Mouse (Mus musculus) frontal cortex, adult 2 months (tissue): ENCODE data around the gene Hoxd9. TPM values are rescaled to one million over a fixed set of nuclear protein-coding genes. Genes with fewer than 3 reads are reported as not detected.

ENCODE experiments used
- DNase-seq, 2 experiments: peaks; one replicate each; pipeline ENCODE4 v3.0.0; 2022; ENCODE audit warnings: low spot score in 1 of 2; ENCODE audit errors: extremely low spot score in 1 of 2
- polyA plus RNA-seq: library from polyadenylated mRNA; depleted of rRNA; stranded (reverse); fragments of >200 nt; gene quantifications from 2 replicates; pipeline ENCODE4 v1.2.3, GENCODE M21; 2012; rRNA removed

Hoxd9 gene
- polyA plus RNA-seq, 1 experiment, result 0.04 TPM

- DNase-seq, result no peak
Observed at GRCm38 (mm10) chr2:74746298-74746921, 48.9 kb downstream of the Hoxd9 start.

- no peak for DNase-seq
Observed at GRCm38 (mm10) chr2:74747006-74747405, 49.5 kb downstream of the Hoxd9 start.

- DNase-seq, result no peak
Observed at GRCm38 (mm10) chr2:74747661-74748141, 50.2 kb downstream of the Hoxd9 start.

GRCm38 (mm10) chr2:74748436-74748995 lies 51.0 kb downstream of the Hoxd9 start:
- no peak for DNase-seq

- DNase-seq, result no peak
Observed at GRCm38 (mm10) chr2:74749337-74750121, 52.0 kb downstream of the Hoxd9 start.

Other genes starting within 250 kb of the Hoxd9 start
- gene Lnpk, start 118.3 kb upstream of the Hoxd9 start, polyA plus RNA-seq, result 28.6 and 29.3 TPM in 2 replicates
- gene Evx2, start 38.2 kb upstream of the Hoxd9 start, polyA plus RNA-seq, result not detected in 2 replicates
- not detected in 2 replicates for gene Hoxd13, start 29.4 kb upstream of the Hoxd9 start, polyA plus RNA-seq
- gene Hoxd12, start 22.7 kb upstream of the Hoxd9 start, polyA plus RNA-seq, result not detected in 2 replicates
- not detected in 2 replicates for gene Hoxd11, start 18.2 kb upstream of the Hoxd9 start, polyA plus RNA-seq
- not detected in 2 replicates for gene Hoxd10, start 5.8 kb upstream of the Hoxd9 start, polyA plus RNA-seq
- 0.04 and 0.06 TPM in 2 replicates for gene Hoxd8, start 6.9 kb downstream of the Hoxd9 start, polyA plus RNA-seq
- gene Hoxd3, start 14.2 kb downstream of the Hoxd9 start, polyA plus RNA-seq, result not detected in 2 replicates
- not detected in 2 replicates for gene Hoxd4, start 14.2 kb downstream of the Hoxd9 start, polyA plus RNA-seq
- 0.04 TPM in 1 of 2 replicates, not detected in the other for gene Gm28230, start 29.0 kb downstream of the Hoxd9 start, polyA plus RNA-seq
- gene Hoxd1, start 65.3 kb downstream of the Hoxd9 start, polyA plus RNA-seq, result 0.08 and 0.13 TPM in 2 replicates
- 48.1 and 51.2 TPM in 2 replicates for gene Mtx2, start 128.1 kb downstream of the Hoxd9 start, polyA plus RNA-seq